Mouse (Mus musculus) heart, adult 2 months (tissue): ENCODE measurements at regions not wholly inside any gene's neighbourhood (a gene's known extent, or its start where the extent isn't known, plus 50 kb on each side); places are given as distances from the start of the nearest gene placed in this dataset.
A peak's percentile ranks its signal among the peaks of the same experiment; 100 is the strongest.

Experiments
- DNase-seq, 2 experiments: peaks; one replicate each; pipeline ENCODE4 v3.0.0; 2021
- H3K27ac ChIP-seq: fragments of 200-600 bp; 2 replicates; pipeline ENCODE4 v1.8.1; 2022
- H3K27me3 ChIP-seq: fragments of 200-500 bp; 2 replicates; pipeline ENCODE4 v1.6.1; 2012; ENCODE audit warnings: mild to moderate bottlenecking, low read length, inconsistent platforms, mixed read lengths; ENCODE audit not compliant: control insufficient read depth, insufficient read depth
- H3K36me3 ChIP-seq: fragments of 200-500 bp; 2 replicates; pipeline ENCODE4 v1.6.1; 2012; ENCODE audit warnings: low read length, inconsistent platforms; ENCODE audit not compliant: control insufficient read depth, insufficient read depth
- H3K4me1 ChIP-seq: fragments of 200-500 bp; 2 replicates; pipeline ENCODE4 v1.6.1; 2011; ENCODE audit warnings: low read length; ENCODE audit not compliant: control insufficient read depth, insufficient read depth
- H3K4me3 ChIP-seq: fragments of 200-600 bp; 2 replicates; pipeline ENCODE4 v1.8.1; 2022
- H3K79me2 ChIP-seq: fragments of 200-500 bp; replicated peaks from 2 replicates; pipeline ENCODE4 v1.6.1; 2012; ENCODE audit warnings: mild to moderate bottlenecking, inconsistent platforms, low read length, moderate library complexity, mixed read lengths; ENCODE audit not compliant: control insufficient read depth, insufficient read depth
- H3K9ac ChIP-seq: fragments of 200-500 bp; 2 replicates; pipeline ENCODE4 v1.6.1; 2012; ENCODE audit warnings: low read depth, mild to moderate bottlenecking, control low read depth, inconsistent platforms, low read length, mixed read lengths
- CTCF ChIP-seq: fragments of 200-600 bp; IDR thresholded peaks from 2 replicates; pipeline ENCODE4 v1.8.1; 2022; ENCODE audit warnings: antibody characterized with exemption, mild to moderate bottlenecking, moderate library complexity
- EP300 ChIP-seq: fragments of 200-500 bp; IDR thresholded peaks from 2 replicates; pipeline ENCODE4 v1.6.1; 2011; ENCODE audit warnings: low read depth, low read length, control low read depth; ENCODE audit not compliant: insufficient read depth
- POLR2A ChIP-seq: fragments of 200-500 bp; IDR thresholded peaks from 2 replicates; pipeline ENCODE4 v1.6.1; 2011; ENCODE audit warnings: mild to moderate bottlenecking, low read depth, low read length, control low read depth; ENCODE audit not compliant: insufficient read depth
- WGBS: fragments of 180-500 bp; shearing (Covaris S2); methylation state at CpG from one replicate; pipeline ENCODE4 v1.1.7; 2018; 5-methylcytosine and 5-hydroxymethylcytosine counted together
- intact Hi-C: fragments of 180-260 bp; cut with DNase I; formaldehyde crosslinking; loops from one replicate; pipeline ENCODE4 v1.15.1; 2025

GRCm38 (mm10) chr3:147882936-147883645, 1030.9 kb downstream of the Ttll7 start:
- H3K79me2 ChIP-seq = no peaks in the 10 kb centered on the region
- no peak overlapping the region for H3K4me3 ChIP-seq
- no peaks in the 10 kb centered on the region for H3K4me1 ChIP-seq
- no peak overlapping the region for H3K9ac ChIP-seq
- no peaks in the 10 kb centered on the region for H3K27me3 ChIP-seq
- no peak overlapping the region for H3K27ac ChIP-seq
- 64% methylated on average over 10 of the region's 10 CpGs for WGBS
- DNase-seq = no peak
- intact Hi-C loops = no loop called here
- no peak for TF ChIP-seq EP300
- no peak for TF ChIP-seq POLR2A
- no peak for TF ChIP-seq CTCF
- no peaks in the 10 kb centered on the region for H3K36me3 ChIP-seq

GRCm38 (mm10) chr3:147878690-147879089, 1026.5 kb downstream of the Ttll7 start:
- Histone ChIP-seq H3K4me1 (no peaks in the 10 kb centered on the region), H3K79me2 (no peaks in the 10 kb centered on the region), H3K27me3 (no peaks in the 10 kb centered on the region), H3K4me3 (no peak overlapping the region), H3K36me3 (no peaks in the 10 kb centered on the region), H3K27ac (no peak overlapping the region), H3K9ac (no peak overlapping the region)
- TF ChIP-seq POLR2A (no peak), CTCF (no peak), EP300 (no peak)
- intact Hi-C loops = no loop called here
- WGBS = 29% methylated on average over 3 of the region's 3 CpGs
- DNase-seq = no peak

GRCm38 (mm10) chr3:147868281-147868680, 1016.1 kb downstream of the Ttll7 start:
- H3K9ac ChIP-seq = no peak overlapping the region

GRCm38 (mm10) chr3:147853346-147853745, 1001.2 kb downstream of the Ttll7 start:
- Histone ChIP-seq H3K36me3 (no peaks in the 10 kb centered on the region), H3K4me1 (no peaks in the 10 kb centered on the region), H3K27me3 (no peaks in the 10 kb centered on the region), H3K27ac (no peak overlapping the region), H3K9ac (no peak overlapping the region), H3K4me3 (no peak overlapping the region), H3K79me2 (no peaks in the 10 kb centered on the region)
- TF ChIP-seq CTCF = no peak
- WGBS = 19% methylated on average over 4 of the region's 4 CpGs
- DNase-seq = peak in 1 of 2 experiments; percentile 2
- intact Hi-C loops = no loop called here

More at GRCm38 (mm10) chr3:147868281-147868680, 1016.1 kb downstream of the Ttll7 start:
- Histone ChIP-seq H3K4me3 (no peak overlapping the region), H3K79me2 (no peaks in the 10 kb centered on the region), H3K27me3 (no peaks in the 10 kb centered on the region), H3K4me1 (no peaks in the 10 kb centered on the region), H3K27ac (no peak overlapping the region), H3K36me3 (no peaks in the 10 kb centered on the region)
- WGBS = 74% methylated on average over 3 of the region's 3 CpGs
- intact Hi-C loops = no loop called here
- TF ChIP-seq EP300 = no peak
- no peak for TF ChIP-seq CTCF
- no peak for TF ChIP-seq POLR2A
- DNase-seq = no peak

GRCm38 (mm10) chr3:147852830-147853229, 1000.7 kb downstream of the Ttll7 start:
- no peaks in the 10 kb centered on the region for H3K79me2 ChIP-seq
- no peaks in the 10 kb centered on the region for H3K4me1 ChIP-seq
- TF ChIP-seq CTCF (no peak), EP300 (no peak), POLR2A (no peak)
- no peak overlapping the region for H3K9ac ChIP-seq
- no peaks in the 10 kb centered on the region for H3K27me3 ChIP-seq
- 94% methylated on average over 2 of the region's 2 CpGs for WGBS
- intact Hi-C loops = no loop called here
- H3K4me3 ChIP-seq = no peak overlapping the region
- H3K27ac ChIP-seq = no peak overlapping the region
- no peak for DNase-seq
- H3K36me3 ChIP-seq = no peaks in the 10 kb centered on the region

- H3K4me3 ChIP-seq = no peak overlapping the region
- H3K4me1 ChIP-seq = no peaks in the 10 kb centered on the region
- H3K36me3 ChIP-seq = no peaks in the 10 kb centered on the region
- no peak overlapping the region for H3K27ac ChIP-seq
- H3K79me2 ChIP-seq = no peaks in the 10 kb centered on the region
- no peaks in the 10 kb centered on the region for H3K27me3 ChIP-seq
- WGBS = 77% methylated on average over 3 of the region's 3 CpGs
- intact Hi-C loops = no loop called here
- no peak for DNase-seq
- no peak overlapping the region for H3K9ac ChIP-seq
- no peak for TF ChIP-seq POLR2A
- no peak for TF ChIP-seq CTCF
- no peak for TF ChIP-seq EP300
Observed at GRCm38 (mm10) chr3:147841357-147841756, 989.2 kb downstream of the Ttll7 start.
